Comparison of ENCODE assay signal across 13 mouse cellular contexts in the genomic region with DNA sequence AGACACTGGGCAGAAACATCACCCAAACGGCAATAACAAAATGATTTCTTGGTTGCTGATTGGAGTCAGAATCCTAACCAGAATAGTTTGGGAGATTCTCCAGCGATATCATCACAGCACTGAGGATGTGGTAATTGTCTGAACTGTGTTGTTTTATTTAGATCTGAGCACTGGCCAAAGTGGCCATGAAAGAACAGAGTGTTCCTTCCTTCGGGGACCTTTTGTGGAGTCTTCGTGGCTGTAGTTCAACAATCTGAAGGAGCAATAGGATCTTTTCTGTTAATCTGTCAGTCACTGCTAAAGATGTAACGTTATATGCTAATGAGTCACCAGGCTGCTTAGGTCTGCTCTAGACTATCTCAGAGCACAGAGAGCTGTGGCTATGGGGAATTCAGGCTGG.
"Had no signal": no experiment of that assay in that cellular context is flagged by ENCODE, and none has a peak within 500 bp of the region (broad histone marks: within the 10 kb centered on the region; RNA-seq: fewer than 3 reads in every experiment).

No protein-coding gene starts in this region.

- ATAC-seq: liver, embryonic 12.5 days; midbrain, embryonic 16.5 days had no signal

- H3K36me3 ChIP-seq: limb, embryonic 15.5 days; liver, embryonic 12.5 days; midbrain, embryonic 12.5 days; neural tube, embryonic 13.5 days had no signal

- H3K4me1 ChIP-seq: limb, embryonic 15.5 days; liver, embryonic 12.5 days; midbrain, embryonic 12.5 days; neural tube, embryonic 13.5 days had no signal

- H3K27me3 ChIP-seq: liver, embryonic 12.5 days; midbrain, embryonic 12.5 days; neural tube, embryonic 13.5 days had no signal

- H3K9me3 ChIP-seq: limb, embryonic 15.5 days; liver, embryonic 12.5 days; midbrain, embryonic 12.5 days; neural tube, embryonic 13.5 days had no signal

- DNase-seq: kidney, postnatal 14 days; layer of hippocampus, adult 9-11 months; layer of hippocampus, postnatal 36 days; lung, embryonic 14.5 days; lung, postnatal 14 days; right cerebral cortex, postnatal 14 days; thymus, postnatal 4 days had no signal

- H3K4me2 ChIP-seq: limb, embryonic 15.5 days; liver, embryonic 12.5 days; lung, embryonic 14.5 days; midbrain, embryonic 12.5 days; neural tube, embryonic 13.5 days had no signal

- H3K4me3 ChIP-seq: limb, embryonic 15.5 days; liver, embryonic 12.5 days; midbrain, embryonic 12.5 days; neural tube, embryonic 13.5 days had no signal

- H3K9ac ChIP-seq: limb, embryonic 15.5 days; liver, embryonic 12.5 days; lung, embryonic 14.5 days; midbrain, embryonic 12.5 days; neural tube, embryonic 13.5 days had no signal

- H3K27ac ChIP-seq: limb, embryonic 15.5 days; liver, embryonic 12.5 days; midbrain, embryonic 12.5 days; neural tube, embryonic 13.5 days; stomach, postnatal 0 days had no signal
